Mouse (Mus musculus) ES-Bruce4 (cell line): Measurements from ENCODE around the gene Agrn.

Experiments used
- CTCF ChIP-seq: IDR thresholded peaks from one replicate; pipeline ENCODE4 v1.8.1; 2011; ENCODE audit warnings: low read depth, low read length
- EP300 ChIP-seq: IDR thresholded peaks from 2 replicates; pipeline ENCODE4 v1.6.1; 2011; ENCODE audit warnings: low read depth, low read length; ENCODE audit not compliant: insufficient read depth
- POLR2A ChIP-seq: IDR thresholded peaks from one replicate; pipeline ENCODE4 v1.8.1; 2011; ENCODE audit warnings: low read length; ENCODE audit not compliant: insufficient read depth

GRCm38 (mm10) chr4:156133334-156133733, 64.0 kb downstream of the Agrn start:
- TF ChIP-seq CTCF (no peak), POLR2A (no peak), EP300 (no peak)
